Mouse (Mus musculus) testis, adult 2 months (tissue): ENCODE results near the gene Bcl9l. TPM values are rescaled to one million over a fixed set of nuclear protein-coding genes. Genes with fewer than 3 reads are reported as not detected.

Experiments
- H3K27ac ChIP-seq: fragments of 200-500 bp; 2 replicates; pipeline ENCODE4 v1.5.1; 2012; ENCODE audit warnings: low read depth, low read length; ENCODE audit not compliant: control insufficient read depth, insufficient read depth
- H3K27me3 ChIP-seq: fragments of 200-500 bp; 2 replicates; pipeline ENCODE4 v1.6.1; 2012; ENCODE audit warnings: mild to moderate bottlenecking, low read length, moderate library complexity; ENCODE audit not compliant: control insufficient read depth, insufficient read depth
- H3K36me3 ChIP-seq: fragments of 200-500 bp; 2 replicates; pipeline ENCODE4 v1.6.1; 2012; ENCODE audit warnings: mild to moderate bottlenecking, low read length; ENCODE audit not compliant: control insufficient read depth, insufficient read depth
- H3K4me1 ChIP-seq: fragments of 200-500 bp; 2 replicates; pipeline ENCODE4 v1.6.1; 2012; ENCODE audit warnings: low read length; ENCODE audit not compliant: control insufficient read depth, insufficient read depth
- H3K4me3 ChIP-seq: fragments of 200-500 bp; 2 replicates; pipeline ENCODE4 v1.5.1; 2012; ENCODE audit warnings: low read depth, mild to moderate bottlenecking, low read length, moderate library complexity, mixed read lengths; ENCODE audit not compliant: control insufficient read depth
- CTCF ChIP-seq: fragments of 200-500 bp; IDR thresholded peaks from 2 replicates; pipeline ENCODE4 v1.5.1; 2012; ENCODE audit warnings: low read depth, mild to moderate bottlenecking, inconsistent platforms, low read length, moderate library complexity; ENCODE audit not compliant: control insufficient read depth, insufficient read depth, insufficient replicate concordance
- POLR2A ChIP-seq: fragments of 200-500 bp; IDR thresholded peaks from 2 replicates; pipeline ENCODE4 v1.6.1; 2012; ENCODE audit warnings: low read depth, mild to moderate bottlenecking, inconsistent platforms, low read length, moderate library complexity; ENCODE audit not compliant: control insufficient read depth
- polyA plus RNA-seq: library from polyadenylated mRNA; depleted of rRNA; stranded (reverse); fragments of >200 nt; gene quantifications from 2 replicates; pipeline ENCODE4 v1.2.3, GENCODE M21; 2012

Gene Bcl9l
- polyA plus RNA-seq, 1 experiment = 8.4 TPM

- Histone ChIP-seq H3K4me3 (peak overlapping the region; percentile 66), H3K27me3 (no peaks in the 10 kb centered on the region), H3K36me3 (no peaks in the 10 kb centered on the region), H3K4me1 (peaks cover 11% of the 10 kb centered on the region), H3K27ac (peak overlapping the region; percentile 29; the same call in 1 of the 2 replicates)
- peak; percentile 67; the same call in 1 of the 2 replicates for TF ChIP-seq POLR2A
- TF ChIP-seq CTCF = no peak
Measured at GRCm38 (mm10) chr9:44457035-44457742, 25.4 kb upstream of the Bcl9l start.

- Histone ChIP-seq H3K4me1 (no peaks in the 10 kb centered on the region), H3K4me3 (no peak overlapping the region), H3K36me3 (no peaks in the 10 kb centered on the region), H3K27ac (no peak overlapping the region), H3K27me3 (no peaks in the 10 kb centered on the region)
- TF ChIP-seq POLR2A = no peak
- no peak for TF ChIP-seq CTCF
Measured at GRCm38 (mm10) chr9:44461950-44462349, 20.7 kb upstream of the Bcl9l start.

- Histone ChIP-seq H3K27ac (no peak overlapping the region), H3K4me1 (no peaks in the 10 kb centered on the region), H3K36me3 (no peaks in the 10 kb centered on the region), H3K4me3 (no peak overlapping the region), H3K27me3 (no peaks in the 10 kb centered on the region)
- TF ChIP-seq CTCF (no peak), POLR2A (no peak)
Measured at GRCm38 (mm10) chr9:44468224-44468623, 14.4 kb upstream of the Bcl9l start.

- Histone ChIP-seq H3K27me3 (no peaks in the 10 kb centered on the region), H3K36me3 (no peaks in the 10 kb centered on the region), H3K4me3 (no peak overlapping the region), H3K27ac (no peak overlapping the region), H3K4me1 (no peaks in the 10 kb centered on the region)
- TF ChIP-seq POLR2A = no peak
- no peak for TF ChIP-seq CTCF
Measured at GRCm38 (mm10) chr9:44468800-44469199, 13.8 kb upstream of the Bcl9l start.

GRCm38 (mm10) chr9:44473184-44473583 lies 9.4 kb upstream of the Bcl9l start:
- peaks cover 8% of the 10 kb centered on the region for H3K4me1 ChIP-seq
- no peak overlapping the region for H3K4me3 ChIP-seq
- TF ChIP-seq CTCF (no peak), POLR2A (no peak)
- no peaks in the 10 kb centered on the region for H3K36me3 ChIP-seq
- no peak overlapping the region for H3K27ac ChIP-seq
- H3K27me3 ChIP-seq = no peaks in the 10 kb centered on the region

GRCm38 (mm10) chr9:44474327-44474726 lies 8.3 kb upstream of the Bcl9l start:
- no peak for TF ChIP-seq CTCF
- no peak overlapping the region for H3K4me3 ChIP-seq
- no peak overlapping the region for H3K27ac ChIP-seq
- H3K4me1 ChIP-seq = peaks cover 11% of the 10 kb centered on the region
- H3K27me3 ChIP-seq = no peaks in the 10 kb centered on the region
- no peaks in the 10 kb centered on the region for H3K36me3 ChIP-seq

- H3K4me1 ChIP-seq = peaks cover 13% of the 10 kb centered on the region
- no peak overlapping the region for H3K27ac ChIP-seq
- H3K36me3 ChIP-seq = no peaks in the 10 kb centered on the region
- H3K27me3 ChIP-seq = no peaks in the 10 kb centered on the region
- TF ChIP-seq CTCF (no peak), POLR2A (no peak)
- no peak overlapping the region for H3K4me3 ChIP-seq
Measured at GRCm38 (mm10) chr9:44475936-44476335, 6.7 kb upstream of the Bcl9l start.
